Mouse (Mus musculus) hematopoietic stem cell, adult 5-6 weeks (primary cell): ENCODE data around the gene Babam2. TPM values are rescaled to one million over a fixed set of nuclear protein-coding genes. Genes with fewer than 3 reads are reported as not detected.
"Not testable (repeated sequence)": the region's sequence is repeated elsewhere in the genome, so short reads cannot be mapped to it uniquely, and the experiment has no call there.

Experiments used
- ATAC-seq, 2 experiments: fragments of 125-278 bp in 1 of 2; replicated peaks in 1 of 2; 2 replicates each; pipeline ENCODE4 v1.8.0; 2016 to 2017; ENCODE audit warnings: inconsistent platforms in 2 of 2, mild to moderate bottlenecking in 2 of 2, moderate number of reproducible peaks in 2 of 2, low read depth in 1 of 2, moderate TSS enrichment in 1 of 2; ENCODE audit not compliant: low FRiP score in 2 of 2, poor library complexity in 2 of 2, severe bottlenecking in 2 of 2, insufficient read depth in 1 of 2, low TSS enrichment in 1 of 2
- total RNA-seq: library from RNA; stranded (forward); fragments of 172-1452, 232-1000 nt; gene quantifications from 2 replicates; pipeline ENCODE4 v1.2.3, GENCODE M21; 2017

Gene Babam2
- total RNA-seq, 1 experiment from 2014 or later, result 36.1 TPM

GRCm38 (mm10) chr5:31852786-31853185 lies 155.3 kb downstream of the Babam2 start:
- no peak for ATAC-seq

- no peak for ATAC-seq
Observed at GRCm38 (mm10) chr5:31853831-31854230, 156.3 kb downstream of the Babam2 start.

GRCm38 (mm10) chr5:31858877-31859276 lies 161.4 kb downstream of the Babam2 start:
- ATAC-seq, result not testable (repeated sequence)

GRCm38 (mm10) chr5:31860426-31860825 lies 162.9 kb downstream of the Babam2 start:
- ATAC-seq, result no peak; a peak in 2 of 4 replicates

GRCm38 (mm10) chr5:31860831-31861624 lies 163.5 kb downstream of the Babam2 start:
- peak in 1 of 2 experiments; percentile 32; a peak in 1 of 4 replicates for ATAC-seq

- no peak for ATAC-seq
Observed at GRCm38 (mm10) chr5:31862753-31863468, 165.4 kb downstream of the Babam2 start.

GRCm38 (mm10) chr5:31864095-31864494 lies 166.6 kb downstream of the Babam2 start:
- no peak for ATAC-seq

GRCm38 (mm10) chr5:31866071-31866470 lies 168.6 kb downstream of the Babam2 start:
- ATAC-seq, result no peak

GRCm38 (mm10) chr5:31870856-31871520 lies 173.5 kb downstream of the Babam2 start:
- peak; percentile 42 to 68; a peak in 3 of 4 replicates for ATAC-seq

GRCm38 (mm10) chr5:31873328-31873727 lies 175.8 kb downstream of the Babam2 start:
- no peak for ATAC-seq

- no peak for ATAC-seq
Observed at GRCm38 (mm10) chr5:31874543-31874942, 177.1 kb downstream of the Babam2 start.

- ATAC-seq, result no peak
Observed at GRCm38 (mm10) chr5:31875443-31875842, 178.0 kb downstream of the Babam2 start.

GRCm38 (mm10) chr5:31876216-31876974 lies 178.9 kb downstream of the Babam2 start:
- no peak for ATAC-seq

- no peak for ATAC-seq
Observed at GRCm38 (mm10) chr5:31880457-31880856, 183.0 kb downstream of the Babam2 start.

- 0 out of 4 replicates have a peak, but pooled peaks of 1 of the 2 experiments have one; percentile 32 for ATAC-seq
Observed at GRCm38 (mm10) chr5:31882297-31882696, 184.8 kb downstream of the Babam2 start.

GRCm38 (mm10) chr5:31884962-31885361 lies 187.5 kb downstream of the Babam2 start:
- no peak for ATAC-seq

- ATAC-seq, result peak; percentile 78 to 81
Observed at GRCm38 (mm10) chr5:31887590-31887989, 190.1 kb downstream of the Babam2 start.
